Mouse (Mus musculus) heart, embryonic 13.5 days (tissue): Measurements from ENCODE around the gene Iffo2. TPM values are rescaled to one million over a fixed set of nuclear protein-coding genes. Genes with fewer than 3 reads are reported as not detected.
A peak's percentile ranks its signal among the peaks of the same experiment; 100 is the strongest.

Source experiments
- ATAC-seq: fragments of 200-750 bp; cut with Nextera tagmentation; 2 replicates; pipeline ENCODE4 v1.8.0; 2017; ENCODE audit warnings: moderate TSS enrichment; ENCODE audit not compliant: insufficient number of reproducible peaks, low FRiP score, low TSS enrichment; ENCODE audit errors: extremely low read depth
- H3K27ac ChIP-seq: fragments of 300-500 bp; sonication (generic); replicated peaks from 2 replicates; pipeline ENCODE4 v1.5.1; 2015; ENCODE audit warnings: moderate library complexity, mild to moderate bottlenecking, inconsistent platforms
- H3K27me3 ChIP-seq: fragments of 300-500 bp; sonication (generic); replicated peaks from 2 replicates; pipeline ENCODE4 v1.6.1; 2015; ENCODE audit warnings: mild to moderate bottlenecking, inconsistent platforms
- H3K36me3 ChIP-seq: fragments of 300-500 bp; sonication (generic); 2 replicates; pipeline ENCODE4 v1.6.1; 2015; ENCODE audit warnings: mild to moderate bottlenecking, inconsistent platforms
- H3K4me1 ChIP-seq: fragments of 300-500 bp; sonication (generic); 2 replicates; pipeline ENCODE4 v1.6.1; 2015; ENCODE audit warnings: inconsistent platforms
- H3K4me2 ChIP-seq: fragments of 300-500 bp; sonication (generic); 2 replicates; pipeline ENCODE4 v1.6.1; 2015; ENCODE audit warnings: inconsistent platforms, mild to moderate bottlenecking, moderate library complexity
- H3K4me3 ChIP-seq: fragments of 300-500 bp; sonication (generic); 2 replicates; pipeline ENCODE4 v1.5.1; 2015; ENCODE audit warnings: moderate library complexity, mild to moderate bottlenecking, inconsistent platforms
- H3K9ac ChIP-seq: fragments of 300-500 bp; sonication (generic); 2 replicates; pipeline ENCODE4 v1.6.1; 2015; ENCODE audit warnings: inconsistent platforms, mild to moderate bottlenecking, moderate library complexity
- H3K9me3 ChIP-seq: fragments of 300-500 bp; sonication (generic); 2 replicates; pipeline ENCODE4 v1.6.1; 2016; ENCODE audit warnings: inconsistent platforms
- WGBS: fragments of 180-500 bp; shearing (Covaris S2); methylation state at CpG from one replicate; pipeline ENCODE4 v1.1.7; 2015; ENCODE audit warnings: mixed read lengths; 5-methylcytosine and 5-hydroxymethylcytosine counted together
- polyA plus RNA-seq: library from polyadenylated mRNA; unstranded; fragments of >200 nt; fragmentation: Nextera tagmentation; extraction: Ambion mirVana; gene quantifications from 2 replicates; pipeline ENCODE4 v1.2.1, GENCODE M21; 2015

Iffo2 gene
- polyA plus RNA-seq, 1 experiment from 2014 or later = 3.2 TPM

GRCm38 (mm10) chr4:139574156-139574798 is 43.9 kb downstream of the Iffo2 start:
- Histone ChIP-seq H3K4me2 (peak overlapping the region; percentile 78), H3K4me3 (peak overlapping the region; percentile 81), H3K27me3 (peaks cover 19% of the 10 kb centered on the region; the same call in 1 of the 2 replicates), H3K4me1 (peaks cover 45% of the 10 kb centered on the region), H3K9me3 (no peaks in the 10 kb centered on the region), H3K9ac (peak overlapping the region; percentile 92), H3K36me3 (no peaks in the 10 kb centered on the region), H3K27ac (peak overlapping the region; percentile 86)
- peak; percentile 97 for ATAC-seq
- WGBS = under 1% methylated on average over 46 of the region's 52 CpGs

- whole genome bisulfite sequencing = under 1% methylated on average over 110 of the region's 111 CpGs
- peak overlapping the region; percentile 78 for H3K4me2 ChIP-seq
- no peaks in the 10 kb centered on the region for H3K9me3 ChIP-seq
- no peaks in the 10 kb centered on the region for H3K36me3 ChIP-seq
- peak overlapping the region; percentile 92 for H3K9ac ChIP-seq
- peak overlapping the region; percentile 81 for H3K4me3 ChIP-seq
- peak overlapping the region; percentile 86 for H3K27ac ChIP-seq
- ATAC-seq = peak; percentile 5; the same call in 1 of the 2 replicates
- H3K4me1 ChIP-seq = peaks cover 52% of the 10 kb centered on the region
- 0 out of 2 replicates have a peak, but pooled peaks cover 12% of the 10 kb centered on the region for H3K27me3 ChIP-seq
Measured at GRCm38 (mm10) chr4:139574799-139575672, 44.7 kb downstream of the Iffo2 start.

- Histone ChIP-seq H3K9ac (peak overlapping the region; percentile 92), H3K4me1 (peaks cover 58% of the 10 kb centered on the region), H3K27me3 (0 out of 2 replicates have a peak, but pooled peaks cover 12% of the 10 kb centered on the region), H3K4me3 (peak overlapping the region; percentile 81), H3K4me2 (peak overlapping the region; percentile 78), H3K36me3 (no peaks in the 10 kb centered on the region), H3K27ac (peak overlapping the region; percentile 86), H3K9me3 (no peaks in the 10 kb centered on the region)
- 8% methylated on average over 14 of the region's 14 CpGs for WGBS
- no peak for ATAC-seq
Measured at GRCm38 (mm10) chr4:139575673-139576003, 45.3 kb downstream of the Iffo2 start.

- no peak for ATAC-seq
- H3K4me1 ChIP-seq = peaks cover 66% of the 10 kb centered on the region
- no peak overlapping the region for H3K27ac ChIP-seq
Measured at GRCm38 (mm10) chr4:139576251-139576880, 46.0 kb downstream of the Iffo2 start.

GRCm38 (mm10) chr4:139577006-139577405 is 46.7 kb downstream of the Iffo2 start:
- H3K4me2 ChIP-seq = peak overlapping the region; percentile 78
- WGBS = 72% methylated on average over 7 of the region's 7 CpGs
- ATAC-seq = no peak
- H3K27ac ChIP-seq = no peak overlapping the region
- H3K9me3 ChIP-seq = no peaks in the 10 kb centered on the region
- peak overlapping the region; percentile 92 for H3K9ac ChIP-seq
- H3K4me1 ChIP-seq = peaks cover 72% of the 10 kb centered on the region
- peak overlapping the region; percentile 81 for H3K4me3 ChIP-seq
- H3K27me3 ChIP-seq = 0 out of 2 replicates have a peak, but pooled peaks cover 6% of the 10 kb centered on the region
- no peaks in the 10 kb centered on the region for H3K36me3 ChIP-seq

More at GRCm38 (mm10) chr4:139576251-139576880, 46.0 kb downstream of the Iffo2 start:
- Histone ChIP-seq H3K9ac (peak overlapping the region; percentile 92), H3K27me3 (0 out of 2 replicates have a peak, but pooled peaks cover 12% of the 10 kb centered on the region), H3K9me3 (no peaks in the 10 kb centered on the region), H3K36me3 (no peaks in the 10 kb centered on the region), H3K4me3 (peak overlapping the region; percentile 81), H3K4me2 (peak overlapping the region; percentile 78)
- WGBS = 43% methylated on average over 14 of the region's 14 CpGs

- Histone ChIP-seq H3K4me1 (peaks cover 85% of the 10 kb centered on the region), H3K9me3 (no peaks in the 10 kb centered on the region), H3K4me2 (peak overlapping the region; percentile 78), H3K27ac (peak overlapping the region; percentile 90; the same call in 1 of the 2 replicates), H3K4me3 (peak overlapping the region; percentile 17; the same call in 1 of the 2 replicates), H3K36me3 (no peaks in the 10 kb centered on the region), H3K9ac (peak overlapping the region; percentile 84), H3K27me3 (no peaks in the 10 kb centered on the region)
- no peak for ATAC-seq
- 76% methylated on average over 8 of the region's 8 CpGs for WGBS
Measured at GRCm38 (mm10) chr4:139578389-139578788, 48.0 kb downstream of the Iffo2 start.

- peak overlapping the region; percentile 90 for H3K27ac ChIP-seq
- ATAC-seq = no peak
- H3K9me3 ChIP-seq = no peaks in the 10 kb centered on the region
- no peaks in the 10 kb centered on the region for H3K27me3 ChIP-seq
- H3K36me3 ChIP-seq = no peaks in the 10 kb centered on the region
- peaks cover 85% of the 10 kb centered on the region for H3K4me1 ChIP-seq
- H3K4me3 ChIP-seq = peak overlapping the region; percentile 17
- WGBS = 31% methylated on average over 10 of the region's 10 CpGs
- H3K4me2 ChIP-seq = peak overlapping the region; percentile 78
- peak overlapping the region; percentile 84 for H3K9ac ChIP-seq
Measured at GRCm38 (mm10) chr4:139579003-139579402, 48.7 kb downstream of the Iffo2 start.

- H3K36me3 ChIP-seq = no peaks in the 10 kb centered on the region
- H3K4me1 ChIP-seq = peaks cover 88% of the 10 kb centered on the region
- peak overlapping the region; percentile 90 for H3K27ac ChIP-seq
- ATAC-seq = no peak
- H3K4me2 ChIP-seq = peak overlapping the region; percentile 78
- peak overlapping the region; percentile 84 for H3K9ac ChIP-seq
- 45% methylated on average over 6 of the region's 6 CpGs for WGBS
- H3K27me3 ChIP-seq = no peaks in the 10 kb centered on the region
- no peaks in the 10 kb centered on the region for H3K9me3 ChIP-seq
- peak overlapping the region; percentile 17; the same call in 1 of the 2 replicates for H3K4me3 ChIP-seq
Measured at GRCm38 (mm10) chr4:139579466-139579865, 49.1 kb downstream of the Iffo2 start.

- H3K36me3 ChIP-seq = no peaks in the 10 kb centered on the region
- WGBS = 4% methylated on average over 15 of the region's 15 CpGs
- peak overlapping the region; percentile 32 for H3K4me3 ChIP-seq
- H3K27me3 ChIP-seq = no peaks in the 10 kb centered on the region
- no peak for ATAC-seq
- H3K4me1 ChIP-seq = peaks cover 99% of the 10 kb centered on the region
- H3K9me3 ChIP-seq = no peaks in the 10 kb centered on the region
- peak overlapping the region; percentile 90 for H3K27ac ChIP-seq
- H3K4me2 ChIP-seq = peak overlapping the region; percentile 78
- H3K9ac ChIP-seq = peak overlapping the region; percentile 84
Measured at GRCm38 (mm10) chr4:139580663-139581336, 50.5 kb downstream of the Iffo2 start.

- 30% methylated on average over 6 of the region's 6 CpGs for WGBS
- ATAC-seq = no peak
- Histone ChIP-seq H3K9ac (peak overlapping the region; percentile 84), H3K9me3 (no peaks in the 10 kb centered on the region), H3K4me1 (peaks cover 99% of the 10 kb centered on the region), H3K27ac (peak overlapping the region; percentile 90), H3K4me3 (peak overlapping the region; percentile 32), H3K4me2 (peak overlapping the region; percentile 78), H3K27me3 (no peaks in the 10 kb centered on the region), H3K36me3 (no peaks in the 10 kb centered on the region)
Measured at GRCm38 (mm10) chr4:139581427-139582051, 51.2 kb downstream of the Iffo2 start.
